Comparison of ENCODE assay signal across 11 mouse cellular contexts in genomic region chr1:190995548-190995947, GRCm38 (mm10). TPM values are rescaled to one million over a fixed set of nuclear protein-coding genes. Genes with fewer than 3 reads are reported as not detected.
A peak's percentile ranks its signal among the peaks of the same experiment; 100 is the strongest.
DNase-seq lines count a peak whose midpoint lies in the region; TF ChIP-seq lines count a peak whose summit lies in the region.
"Had no signal": no experiment of that assay in that cellular context is flagged by ENCODE, and none has a peak within 500 bp of the region (broad histone marks: within the 10 kb centered on the region; RNA-seq: fewer than 3 reads in every experiment).

No protein-coding gene starts in this region.

- TF ChIP-seq CTCF in cerebellum, adult 2 months (IDR thresholded peaks at IDR 0.05; ENCODE audit: borderline replicate concordance, insufficient read depth, low read depth, low read length): no peak
- no peak for TF ChIP-seq CTCF in gastrocnemius, adult 2 months (IDR thresholded peaks at IDR 0.05)
- TF ChIP-seq CTCF in kidney, adult 2 months (conservative IDR thresholded peaks at IDR 0.05; ENCODE audit: insufficient read depth, insufficient read length, low read depth, low read length): no peak

- TF ChIP-seq POLR2A in cerebellum, adult 2 months (IDR thresholded peaks at IDR 0.05; ENCODE audit: borderline replicate concordance, insufficient read depth, low read length): no peak
- TF ChIP-seq POLR2A in kidney, adult 2 months (IDR thresholded peaks at IDR 0.05; ENCODE audit: low read depth, low read length): no peak

- no peak overlapping the region for H3K27ac ChIP-seq in cerebellum, adult 2 months (ENCODE audit: insufficient read depth, low read length)
- no peak overlapping the region for H3K27ac ChIP-seq in gastrocnemius, adult 2 months
- no peak overlapping the region for H3K27ac ChIP-seq in kidney, adult 2 months (ENCODE audit: insufficient read depth, low read depth, low read length)
- H3K27ac ChIP-seq: heart, embryonic 13.5 days; liver, embryonic 15.5 days had no signal

- no peaks in the 10 kb centered on the region for H3K4me1 ChIP-seq in cerebellum, adult 2 months (ENCODE audit: control insufficient read depth, insufficient read depth, low read length)
- H3K4me1 ChIP-seq in kidney, adult 2 months (ENCODE audit: control insufficient read depth, insufficient read depth, low read length): no peaks in the 10 kb centered on the region
- H3K4me1 ChIP-seq: liver, embryonic 15.5 days had no signal

- no peaks in the 10 kb centered on the region for H3K36me3 ChIP-seq in kidney, adult 2 months (ENCODE audit: control insufficient read depth, insufficient read depth, low read length)
- H3K36me3 ChIP-seq: liver, embryonic 15.5 days had no signal

- no peak overlapping the region for H3K4me3 ChIP-seq in cerebellum, adult 2 months (replicated peaks; ENCODE audit: insufficient read depth, low read depth, low read length)
- no peak overlapping the region for H3K4me3 ChIP-seq in gastrocnemius, adult 2 months
- no peak overlapping the region for H3K4me3 ChIP-seq in kidney, adult 2 months (ENCODE audit: insufficient read depth, low read depth, low read length)
- H3K4me3 ChIP-seq: heart, embryonic 13.5 days; liver, embryonic 15.5 days had no signal

- intact Hi-C loops in gastrocnemius, adult 2 months (cut with DNase I): no loop called here

- no peaks in the 10 kb centered on the region for H3K27me3 ChIP-seq in cerebellum, adult 2 months (ENCODE audit: control insufficient read depth, insufficient read depth, low read length)
- no peaks in the 10 kb centered on the region for H3K27me3 ChIP-seq in kidney, adult 2 months (replicated peaks; ENCODE audit: control insufficient read depth, insufficient read depth, low read length)
- H3K27me3 ChIP-seq: heart, embryonic 13.5 days; liver, embryonic 15.5 days had no signal

- peak; percentile 29 to 39 for DNase-seq in cerebellum, adult 2 months
- no peak for DNase-seq in cerebellum, adult 8-10 months
- peak; percentile 88 for DNase-seq in Muller cell, postnatal 12 days (ENCODE audit: inconsistent ontology term)
- peak; percentile 68 for DNase-seq in gastrocnemius, adult 2 months
- peak; percentile 91 for DNase-seq in kidney, adult 2 months
- DNase-seq in lung, postnatal 25 days (ENCODE audit: low spot score): peak; percentile 12
- no peak for DNase-seq in spleen, postnatal 14 days (ENCODE audit: low spot score in 2 of 2)
- DNase-seq in c-Kit-positive CD71-positive TER-119-positive erythroid progenitor cells, embryonic 14.5 days (ENCODE audit: low spot score): no peak

- WGBS in cerebellum, adult 2 months: 4% methylated on average over 7 of the region's 7 CpGs
- 14% methylated on average over 7 of the region's 7 CpGs for WGBS in kidney, adult 2 months

RNA-seq across cellular contexts. Expression of gene Vash2, which starts 16.5 kb away (rescaled TPM):
- 3.0 TPM in 2 replicates for polyA plus RNA-seq in cerebellum, adult 2 months (2012; rRNA removed)
- total RNA-seq in gastrocnemius, adult 2 months (2021): under 1 TPM; 0.20 to 0.66 TPM
- polyA plus RNA-seq in kidney, adult 2 months (2012; rRNA removed): 0.15 and 0.22 TPM in 2 replicates

RNA-seq across cellular contexts. Expression of gene Flvcr1, which starts 30.4 kb away (rescaled TPM):
- 24.0 and 24.3 TPM in 2 replicates for polyA plus RNA-seq in cerebellum, adult 2 months (2012; rRNA removed)
- total RNA-seq in gastrocnemius, adult 2 months (2021): 10 to 100 TPM; 13.0 to 16.2 TPM
- polyA plus RNA-seq in kidney, adult 2 months (2012; rRNA removed): 10.8 and 16.1 TPM in 2 replicates

RNA-seq across cellular contexts. Expression of gene Spata45, which starts 40.9 kb away (rescaled TPM):
- not detected in 2 replicates for polyA plus RNA-seq in cerebellum, adult 2 months (2012; rRNA removed)
- total RNA-seq in gastrocnemius, adult 2 months (2021): not detected
- polyA plus RNA-seq in kidney, adult 2 months (2012; rRNA removed): not detected in 2 replicates
- polyA plus RNA-seq: heart, embryonic 13.5 days; liver, embryonic 15.5 days; small intestine, adult 2 months had no signal

Comparison
In these comparisons a context has a peak if more than half of its experiments do, and no peak if none do; other contexts are left out.
1. DNase-seq: peak in cerebellum, adult 2 months (2 of 2), Muller cell, postnatal 12 days (single experiment), gastrocnemius, adult 2 months (single experiment), kidney, adult 2 months (single experiment) and lung, postnatal 25 days (single experiment); none in cerebellum, adult 8-10 months (single experiment), spleen, postnatal 14 days (0 of 2) and c-Kit-positive CD71-positive TER-119-positive erythroid progenitor cells, embryonic 14.5 days (single experiment).